Mouse (Mus musculus) testis, adult 2 months (tissue): ENCODE measurements around the gene Trem3.

Experiments
- CTCF ChIP-seq: fragments of 200-500 bp; IDR thresholded peaks from 2 replicates; pipeline ENCODE4 v1.5.1; 2012; ENCODE audit warnings: low read depth, mild to moderate bottlenecking, inconsistent platforms, low read length, moderate library complexity; ENCODE audit not compliant: control insufficient read depth, insufficient read depth, insufficient replicate concordance
- POLR2A ChIP-seq: fragments of 200-500 bp; IDR thresholded peaks from 2 replicates; pipeline ENCODE4 v1.6.1; 2012; ENCODE audit warnings: low read depth, mild to moderate bottlenecking, inconsistent platforms, low read length, moderate library complexity; ENCODE audit not compliant: control insufficient read depth

GRCm38 (mm10) chr17:48268276-48268675 lies 20.7 kb downstream of the Trem3 start:
- TF ChIP-seq CTCF (no peak), POLR2A (no peak)
